ENCODE assay signal across 8 mouse cellular contexts in the genomic region with DNA sequence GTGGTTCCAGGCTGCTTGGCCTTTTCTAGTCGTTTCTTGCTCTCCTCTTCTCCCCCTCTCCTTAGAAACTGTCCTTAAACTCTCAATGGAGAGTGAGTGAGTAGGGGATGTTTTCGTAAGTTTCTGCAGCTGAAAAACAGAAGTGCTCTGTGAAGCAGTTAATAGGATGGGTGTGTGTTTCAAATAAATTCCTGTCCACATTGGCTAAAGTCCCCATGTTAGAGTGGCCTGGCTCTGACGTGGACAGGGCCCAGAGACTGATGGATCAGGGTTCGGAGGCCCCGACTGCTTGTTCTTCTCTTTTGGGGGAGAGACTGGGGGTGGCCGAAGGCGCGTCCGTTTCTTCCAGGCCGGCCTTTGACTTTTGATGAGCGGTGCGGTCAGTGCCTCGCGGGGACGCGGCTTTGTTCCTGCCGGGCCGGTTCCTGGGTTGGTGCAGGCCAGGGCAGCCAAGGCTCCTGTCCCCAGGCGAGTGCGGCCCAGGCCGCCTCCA.
A peak's percentile ranks its signal among the peaks of the same experiment; 100 is the strongest.
DNase-seq lines count a peak whose midpoint lies in the region; ATAC-seq and TF ChIP-seq lines count a peak whose summit lies in the region.

No protein-coding gene starts in this region.

- no peak for DNase-seq in cerebellum, adult 2 months
- no peak for DNase-seq in cerebellum, adult 9-11 months
- DNase-seq in urinary bladder, postnatal 36 days (ENCODE audit: low spot score in 2 of 2): peak; percentile 50 to 52
- no peak for DNase-seq in urinary bladder, adult 2 months (ENCODE audit: low spot score)
- no peak for DNase-seq in layer of hippocampus, adult 11-12 months (ENCODE audit: low spot score)
- no peak for DNase-seq in cerebellum, postnatal 4 days (ENCODE audit: low spot score in 2 of 2)

- no peaks in the 10 kb centered on the region; the same call in 1 of the 2 replicates for H3K27me3 ChIP-seq in cerebellum, adult 2 months (ENCODE audit: control insufficient read depth, insufficient read depth, low read length)
- H3K27me3 ChIP-seq in limb, embryonic 12.5 days: no peaks in the 10 kb centered on the region
- peaks cover 30% of the 10 kb centered on the region for H3K27me3 ChIP-seq in neural tube, embryonic 13.5 days

- 12% methylated on average over 21 of the region's 21 CpGs for WGBS in cerebellum, adult 2 months
- under 1% methylated on average over 21 of the region's 21 CpGs for WGBS in limb, embryonic 12.5 days
- WGBS in neural tube, embryonic 13.5 days: 1% methylated on average over 21 of the region's 21 CpGs

- no peak overlapping the region for H3K27ac ChIP-seq in cerebellum, adult 2 months (ENCODE audit: insufficient read depth, low read length)
- H3K27ac ChIP-seq in limb, embryonic 12.5 days: peak overlapping the region; percentile 98
- H3K27ac ChIP-seq in neural tube, embryonic 13.5 days (replicated peaks): peak overlapping the region; percentile 100

- peaks cover 3% of the 10 kb centered on the region; the same call in 1 of the 2 replicates for H3K4me1 ChIP-seq in cerebellum, adult 2 months (ENCODE audit: control insufficient read depth, insufficient read depth, low read length)
- H3K4me1 ChIP-seq in limb, embryonic 12.5 days (replicated peaks): peaks cover 94% of the 10 kb centered on the region
- peaks cover 96% of the 10 kb centered on the region for H3K4me1 ChIP-seq in neural tube, embryonic 13.5 days (replicated peaks)

- ATAC-seq in limb, embryonic 12.5 days (ENCODE audit: insufficient number of reproducible peaks, insufficient read depth, low FRiP score, low TSS enrichment, low read depth): peak; percentile 44; the same call in 1 of the 2 replicates
- ATAC-seq in neural tube, embryonic 13.5 days (ENCODE audit: low read depth): peak; percentile 8; the same call in 1 of the 2 replicates

- no peak for TF ChIP-seq CTCF in cerebellum, adult 2 months (IDR thresholded peaks at IDR 0.05; ENCODE audit: borderline replicate concordance, insufficient read depth, low read depth, low read length)

- H3K9ac ChIP-seq in limb, embryonic 12.5 days (replicated peaks): peak overlapping the region; percentile 95
- H3K9ac ChIP-seq in neural tube, embryonic 13.5 days: peak overlapping the region; percentile 100

- H3K4me2 ChIP-seq in limb, embryonic 12.5 days: peak overlapping the region; percentile 96
- H3K4me2 ChIP-seq in neural tube, embryonic 13.5 days: peak overlapping the region; percentile 96

- TF ChIP-seq POLR2A in cerebellum, adult 2 months (IDR thresholded peaks at IDR 0.05; ENCODE audit: borderline replicate concordance, insufficient read depth, low read length): no peak

- H3K36me3 ChIP-seq in limb, embryonic 12.5 days: no peaks in the 10 kb centered on the region
- no peaks in the 10 kb centered on the region for H3K36me3 ChIP-seq in neural tube, embryonic 13.5 days

- H3K9me3 ChIP-seq in limb, embryonic 12.5 days: no peaks in the 10 kb centered on the region
- no peaks in the 10 kb centered on the region for H3K9me3 ChIP-seq in neural tube, embryonic 13.5 days

- H3K4me3 ChIP-seq in cerebellum, adult 2 months (replicated peaks; ENCODE audit: insufficient read depth, low read depth, low read length): peak overlapping the region; percentile 32
- peak overlapping the region; percentile 79 for H3K4me3 ChIP-seq in limb, embryonic 12.5 days (replicated peaks)
- H3K4me3 ChIP-seq in neural tube, embryonic 13.5 days: peak overlapping the region; percentile 72

Comparison
In these comparisons a context has a peak if more than half of its experiments do, and no peak if none do; other contexts are left out.
1. DNase-seq: peak in urinary bladder, postnatal 36 days (2 of 2); none in cerebellum, adult 2 months (0 of 2), cerebellum, adult 9-11 months (single experiment), urinary bladder, adult 2 months (single experiment), layer of hippocampus, adult 11-12 months (single experiment) and cerebellum, postnatal 4 days (0 of 2).
2. Peak in every context shown above with its lines, with median percentiles within 50 percentile points of each other: H3K4me3 ChIP-seq.